Mouse (Mus musculus): ENCODE data around the gene Prep. TPM values are rescaled to one million over a fixed set of nuclear protein-coding genes. Genes with fewer than 3 reads are reported as not detected.

Prep gene
- polyA plus RNA-seq, 1 experiment from 2014 or later, result 22.1 TPM

GRCm38 (mm10) chr10:45118389-45118788 is 51.4 kb downstream of the Prep start:
- Histone ChIP-seq H3K36me3 (ENCODE audit: control insufficient read depth, insufficient read depth, low read length) (peaks cover 15% of the 10 kb centered on the region; the same call in 1 of the 2 replicates), H3K9ac (ENCODE audit: low read length) (no peak overlapping the region), H3K9me3 (replicated peaks; ENCODE audit: control insufficient read depth, low read length) (no peaks in the 10 kb centered on the region), H3K4me3 (replicated peaks; ENCODE audit: low read length) (no peak overlapping the region), H3K4me2 (ENCODE audit: low read depth, low read length) (no peak overlapping the region), H3K4me1 (ENCODE audit: control insufficient read depth, insufficient read depth, low read length) (no peaks in the 10 kb centered on the region), H3K27me3 (ENCODE audit: control insufficient read depth, insufficient read depth, low read length) (no peaks in the 10 kb centered on the region), H3K27ac (ENCODE audit: low read length) (no peak overlapping the region)
- ATAC-seq (ENCODE audit: insufficient read depth, low FRiP score), result no peak
- WGBS, result 91% methylated on average over 8 of the region's 8 CpGs

GRCm38 (mm10) chr10:45121637-45122036 is 54.6 kb downstream of the Prep start:
- H3K9ac ChIP-seq (ENCODE audit: low read length), result no peak overlapping the region
- H3K4me1 ChIP-seq (ENCODE audit: control insufficient read depth, insufficient read depth, low read length), result no peaks in the 10 kb centered on the region
- no peak overlapping the region for H3K4me2 ChIP-seq (ENCODE audit: low read depth, low read length)
- ATAC-seq (ENCODE audit: insufficient read depth, low FRiP score), result no peak
- no peak overlapping the region for H3K4me3 ChIP-seq (replicated peaks; ENCODE audit: low read length)
- H3K36me3 ChIP-seq (ENCODE audit: control insufficient read depth, insufficient read depth, low read length), result 0 out of 2 replicates have a peak, but pooled peaks cover 8% of the 10 kb centered on the region
- H3K27ac ChIP-seq (ENCODE audit: low read length), result no peak overlapping the region
- WGBS, result 90% methylated on average over 3 of the region's 3 CpGs
- H3K9me3 ChIP-seq (replicated peaks; ENCODE audit: control insufficient read depth, low read length), result no peaks in the 10 kb centered on the region
- no peaks in the 10 kb centered on the region for H3K27me3 ChIP-seq (ENCODE audit: control insufficient read depth, insufficient read depth, low read length)

GRCm38 (mm10) chr10:45122476-45122875 is 55.5 kb downstream of the Prep start:
- WGBS, result 74% methylated on average over 5 of the region's 5 CpGs
- Histone ChIP-seq H3K4me3 (replicated peaks; ENCODE audit: low read length) (no peak overlapping the region), H3K4me2 (ENCODE audit: low read depth, low read length) (no peak overlapping the region), H3K27ac (ENCODE audit: low read length) (no peak overlapping the region), H3K36me3 (ENCODE audit: control insufficient read depth, insufficient read depth, low read length) (0 out of 2 replicates have a peak, but pooled peaks cover 8% of the 10 kb centered on the region), H3K9ac (ENCODE audit: low read length) (no peak overlapping the region), H3K27me3 (ENCODE audit: control insufficient read depth, insufficient read depth, low read length) (no peaks in the 10 kb centered on the region), H3K9me3 (replicated peaks; ENCODE audit: control insufficient read depth, low read length) (no peaks in the 10 kb centered on the region), H3K4me1 (ENCODE audit: control insufficient read depth, insufficient read depth, low read length) (no peaks in the 10 kb centered on the region)
- no peak for ATAC-seq (ENCODE audit: insufficient read depth, low FRiP score)

- no peak for ATAC-seq (ENCODE audit: insufficient read depth, low FRiP score)
- Histone ChIP-seq H3K36me3 (ENCODE audit: control insufficient read depth, insufficient read depth, low read length) (0 out of 2 replicates have a peak, but pooled peaks cover 8% of the 10 kb centered on the region), H3K9ac (ENCODE audit: low read length) (no peak overlapping the region), H3K4me1 (ENCODE audit: control insufficient read depth, insufficient read depth, low read length) (no peaks in the 10 kb centered on the region), H3K27ac (ENCODE audit: low read length) (no peak overlapping the region), H3K27me3 (ENCODE audit: control insufficient read depth, insufficient read depth, low read length) (no peaks in the 10 kb centered on the region), H3K4me2 (ENCODE audit: low read depth, low read length) (no peak overlapping the region), H3K9me3 (replicated peaks; ENCODE audit: control insufficient read depth, low read length) (no peaks in the 10 kb centered on the region), H3K4me3 (replicated peaks; ENCODE audit: low read length) (no peak overlapping the region)
- 80% methylated on average over 6 of the region's 6 CpGs for WGBS
Measured at GRCm38 (mm10) chr10:45123011-45123410, 56.0 kb downstream of the Prep start.

GRCm38 (mm10) chr10:45129105-45129504 is 62.1 kb downstream of the Prep start:
- H3K4me2 ChIP-seq (ENCODE audit: low read depth, low read length), result no peak overlapping the region
- no peak overlapping the region for H3K9ac ChIP-seq (ENCODE audit: low read length)
- no peaks in the 10 kb centered on the region for H3K36me3 ChIP-seq (ENCODE audit: control insufficient read depth, insufficient read depth, low read length)
- H3K27ac ChIP-seq (ENCODE audit: low read length), result no peak overlapping the region
- 71% methylated on average over 11 of the region's 11 CpGs for WGBS
- no peaks in the 10 kb centered on the region for H3K9me3 ChIP-seq (replicated peaks; ENCODE audit: control insufficient read depth, low read length)
- H3K27me3 ChIP-seq (ENCODE audit: control insufficient read depth, insufficient read depth, low read length), result no peaks in the 10 kb centered on the region
- ATAC-seq (ENCODE audit: insufficient read depth, low FRiP score), result no peak
- 0 out of 2 replicates have a peak, but pooled peaks cover 4% of the 10 kb centered on the region for H3K4me1 ChIP-seq (ENCODE audit: control insufficient read depth, insufficient read depth, low read length)
- no peak overlapping the region for H3K4me3 ChIP-seq (replicated peaks; ENCODE audit: low read length)

DNA sequence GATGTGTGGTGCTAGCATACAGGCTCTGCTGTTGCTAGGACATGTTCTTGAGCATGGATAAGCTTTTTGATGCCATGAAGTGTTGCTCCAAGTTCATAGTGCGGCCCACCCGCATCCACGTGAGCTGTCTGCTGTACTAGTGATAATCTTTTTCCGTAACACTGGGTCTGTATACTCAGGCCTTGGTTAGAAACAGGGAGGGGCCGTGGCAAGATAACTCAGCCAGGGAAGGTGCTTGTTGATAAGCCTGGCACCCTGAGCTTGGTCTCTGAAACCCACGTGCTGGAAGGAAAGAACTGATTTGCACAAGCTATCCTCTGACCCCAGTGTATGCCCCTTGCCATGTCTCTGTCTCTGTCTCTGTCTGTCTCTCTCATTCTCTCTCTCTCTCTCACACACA is 63.0 kb downstream of the Prep start:
- no peak overlapping the region for H3K4me3 ChIP-seq (replicated peaks; ENCODE audit: low read length)
- H3K4me2 ChIP-seq (ENCODE audit: low read depth, low read length), result no peak overlapping the region
- WGBS, result 68% methylated on average over 6 of the region's 6 CpGs
- H3K27ac ChIP-seq (ENCODE audit: low read length), result no peak overlapping the region
- H3K9me3 ChIP-seq (replicated peaks; ENCODE audit: control insufficient read depth, low read length), result no peaks in the 10 kb centered on the region
- H3K36me3 ChIP-seq (ENCODE audit: control insufficient read depth, insufficient read depth, low read length), result peaks cover 3% of the 10 kb centered on the region; the same call in 1 of the 2 replicates
- no peaks in the 10 kb centered on the region for H3K27me3 ChIP-seq (ENCODE audit: control insufficient read depth, insufficient read depth, low read length)
- no peak overlapping the region for H3K9ac ChIP-seq (ENCODE audit: low read length)
- H3K4me1 ChIP-seq (ENCODE audit: control insufficient read depth, insufficient read depth, low read length), result 0 out of 2 replicates have a peak, but pooled peaks cover 4% of the 10 kb centered on the region
- ATAC-seq (ENCODE audit: insufficient read depth, low FRiP score), result peak; percentile 74; the same call in 1 of the 2 replicates

GRCm38 (mm10) chr10:45132371-45132770 is 65.4 kb downstream of the Prep start:
- 0 out of 2 replicates have a peak, but pooled peaks cover 4% of the 10 kb centered on the region for H3K4me1 ChIP-seq (ENCODE audit: control insufficient read depth, insufficient read depth, low read length)
- no peaks in the 10 kb centered on the region for H3K9me3 ChIP-seq (replicated peaks; ENCODE audit: control insufficient read depth, low read length)
- no peak for ATAC-seq (ENCODE audit: insufficient read depth, low FRiP score)
- no peak overlapping the region for H3K9ac ChIP-seq (ENCODE audit: low read length)
- H3K27ac ChIP-seq (ENCODE audit: low read length), result no peak overlapping the region
- H3K4me2 ChIP-seq (ENCODE audit: low read depth, low read length), result no peak overlapping the region
- H3K27me3 ChIP-seq (ENCODE audit: control insufficient read depth, insufficient read depth, low read length), result no peaks in the 10 kb centered on the region
- H3K4me3 ChIP-seq (replicated peaks; ENCODE audit: low read length), result no peak overlapping the region
- H3K36me3 ChIP-seq (ENCODE audit: control insufficient read depth, insufficient read depth, low read length), result peaks cover 3% of the 10 kb centered on the region; the same call in 1 of the 2 replicates
- 62% methylated on average over 4 of the region's 4 CpGs for WGBS

DNA sequence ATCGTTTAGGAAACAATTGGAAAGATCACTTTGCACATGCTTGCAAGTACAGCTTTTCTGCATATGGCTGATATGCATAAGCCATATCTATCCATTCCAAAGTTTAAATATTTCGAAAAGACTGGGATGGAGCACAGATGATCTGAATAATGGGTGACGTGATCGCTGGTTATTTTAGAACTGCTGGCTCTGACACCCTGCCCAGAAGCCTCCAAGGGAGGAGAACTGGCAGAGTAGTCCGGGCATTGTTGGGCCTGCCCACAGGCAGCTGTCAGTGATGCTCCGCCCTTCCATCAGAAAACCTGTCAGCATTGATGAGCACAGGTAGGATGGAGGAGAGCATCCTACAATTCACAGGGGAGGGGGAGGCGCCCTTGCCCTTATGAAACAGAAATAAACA is 69.8 kb downstream of the Prep start:
- no peak for ATAC-seq (ENCODE audit: insufficient read depth, low FRiP score)
- Histone ChIP-seq H3K36me3 (ENCODE audit: control insufficient read depth, insufficient read depth, low read length) (peaks cover 3% of the 10 kb centered on the region; the same call in 1 of the 2 replicates), H3K4me2 (ENCODE audit: low read depth, low read length) (no peak overlapping the region), H3K4me3 (replicated peaks; ENCODE audit: low read length) (no peak overlapping the region), H3K9me3 (replicated peaks; ENCODE audit: control insufficient read depth, low read length) (no peaks in the 10 kb centered on the region), H3K27ac (ENCODE audit: low read length) (no peak overlapping the region), H3K9ac (ENCODE audit: low read length) (no peak overlapping the region), H3K27me3 (ENCODE audit: control insufficient read depth, insufficient read depth, low read length) (no peaks in the 10 kb centered on the region), H3K4me1 (ENCODE audit: control insufficient read depth, insufficient read depth, low read length) (no peaks in the 10 kb centered on the region)
- WGBS, result 88% methylated on average over 7 of the region's 7 CpGs

- ATAC-seq (ENCODE audit: insufficient read depth, low FRiP score), result no peak
- WGBS, result 78% methylated on average over 4 of the region's 4 CpGs
- no peak overlapping the region for H3K4me2 ChIP-seq (ENCODE audit: low read depth, low read length)
Measured at GRCm38 (mm10) chr10:45139910-45140309, 72.9 kb downstream of the Prep start.

More at GRCm38 (mm10) chr10:45139910-45140309, 72.9 kb downstream of the Prep start:
- H3K9ac ChIP-seq (ENCODE audit: low read length), result no peak overlapping the region
- no peaks in the 10 kb centered on the region for H3K27me3 ChIP-seq (ENCODE audit: control insufficient read depth, insufficient read depth, low read length)
- H3K4me3 ChIP-seq (replicated peaks; ENCODE audit: low read length), result no peak overlapping the region
- no peaks in the 10 kb centered on the region; the same call in none of the 2 replicates for H3K36me3 ChIP-seq (ENCODE audit: control insufficient read depth, insufficient read depth, low read length)
- H3K9me3 ChIP-seq (replicated peaks; ENCODE audit: control insufficient read depth, low read length), result no peaks in the 10 kb centered on the region
- H3K4me1 ChIP-seq (ENCODE audit: control insufficient read depth, insufficient read depth, low read length), result no peaks in the 10 kb centered on the region
- no peak overlapping the region for H3K27ac ChIP-seq (ENCODE audit: low read length)
